Mouse (Mus musculus): ENCODE measurements around the gene Gimap4.

- TF ChIP-seq CTCF (IDR thresholded peaks at IDR 0.05; ENCODE audit: low read depth, low read length): no peak
- TF ChIP-seq TAL1 (conservative IDR thresholded peaks at IDR 0.05; ENCODE audit: low read depth, low read length): no peak
Observed at GRCm38 (mm10) chr6:48677492-48678345, 6.6 kb upstream of the Gimap4 start.
